Mouse (Mus musculus) small intestine, adult 2 months (tissue): ENCODE results near the gene Tlr5.

Source experiments
- CTCF ChIP-seq: fragments of 200-500 bp; IDR thresholded peaks from 2 replicates; pipeline ENCODE4 v1.5.1; 2012; ENCODE audit warnings: low read depth, mild to moderate bottlenecking, control low read depth, inconsistent platforms, low read length, moderate library complexity, mixed read lengths; ENCODE audit not compliant: insufficient replicate concordance, insufficient read length; ENCODE audit errors: extremely low read depth
- POLR2A ChIP-seq: fragments of 200-500 bp; IDR thresholded peaks from 2 replicates; pipeline ENCODE4 v1.6.1; 2012; ENCODE audit warnings: low read depth, mild to moderate bottlenecking, control low read depth, inconsistent platforms, low read length, moderate library complexity

- TF ChIP-seq CTCF (no peak), POLR2A (no peak)
These were observed 2.6 kb downstream of the Tlr5 start for GRCm38 (mm10) chr1:182957001-182957757.
